Mouse (Mus musculus) c-Kit-positive CD71-negative TER-119-negative erythroid progenitor cells, embryonic 14.5 days (primary cell): Measurements from ENCODE around the gene Best2.

Experiments used
- DNase-seq: peaks from one replicate; pipeline ENCODE4 v3.0.0-alpha.2; 2013; ENCODE audit warnings: low read depth

Gene Best2

DNA sequence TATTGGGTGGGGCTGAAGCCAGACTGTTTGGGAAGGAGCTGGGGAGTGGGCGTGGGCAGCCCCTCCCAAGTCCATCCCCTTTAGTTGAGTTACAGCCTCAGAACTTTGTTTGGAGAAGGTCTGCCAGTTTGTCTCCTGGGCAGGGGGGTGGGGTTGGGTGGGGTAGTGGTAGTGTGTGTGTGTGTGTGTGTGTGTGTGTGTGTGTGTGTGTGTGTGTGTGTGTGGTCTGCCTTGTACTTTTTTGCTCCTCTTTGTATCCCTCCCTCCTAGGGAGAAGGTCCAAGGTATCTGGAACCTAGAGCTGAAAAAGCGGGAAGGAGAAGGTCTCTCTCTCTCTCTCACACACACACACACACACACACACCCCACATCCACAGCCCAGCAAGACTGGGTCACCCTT is at the start of gene Best2:
Gene Best2, minus strand, starts transcription at position 101 of the 400 bp plus-strand sequence.
- no peak for DNase-seq

DNA sequence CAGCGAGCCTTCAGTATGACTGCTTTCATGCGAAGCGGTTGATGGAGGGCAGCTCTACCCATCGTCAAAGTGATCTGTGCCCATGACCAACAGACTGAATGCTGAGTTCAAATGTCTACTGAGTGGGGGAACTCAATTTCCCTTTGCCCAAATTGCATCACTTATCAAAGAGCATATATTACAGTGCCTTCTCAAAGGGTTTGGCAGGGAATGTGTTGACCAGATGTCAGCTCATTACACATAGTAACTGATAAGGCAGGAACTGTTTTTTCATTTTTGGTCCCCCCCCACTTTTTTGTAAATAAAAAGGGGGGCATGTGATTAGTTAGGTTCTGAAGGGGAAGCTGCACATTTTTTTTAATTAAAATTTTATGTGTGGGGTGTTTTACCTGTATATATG is 48.3 kb upstream of the Best2 start:
- DNase-seq: no peak

- peak; percentile 91 for DNase-seq
These were observed 45.7 kb upstream of the Best2 start, which contains the start of gene Fbxw9 for GRCm38 (mm10) chr8:85059879-85060616. Fbxw9 (plus strand) TSS chr8:85060055.

- no peak for DNase-seq
These were observed 43.0 kb upstream of the Best2 start for GRCm38 (mm10) chr8:85057367-85057766.

DNA sequence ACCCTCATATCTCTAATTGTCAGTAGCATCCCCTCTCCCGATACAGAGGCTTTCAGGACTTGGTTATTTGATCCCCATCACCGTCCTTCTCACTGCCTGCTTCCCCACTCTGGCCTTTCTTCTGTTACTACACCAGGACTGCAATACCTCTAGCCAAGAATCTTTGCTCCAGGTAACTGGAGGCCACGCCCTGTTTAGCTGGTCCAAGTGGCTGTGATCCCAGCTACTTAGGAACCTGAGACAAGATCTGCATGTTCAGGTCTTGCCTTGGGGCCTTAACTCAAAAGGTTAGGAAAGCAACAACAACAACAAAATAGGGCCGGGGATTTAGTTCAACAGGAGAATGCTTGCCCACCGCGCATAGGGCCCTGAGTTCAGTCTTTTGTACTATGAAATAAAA is 29.3 kb upstream of the Best2 start:
- no peak for DNase-seq

DNA sequence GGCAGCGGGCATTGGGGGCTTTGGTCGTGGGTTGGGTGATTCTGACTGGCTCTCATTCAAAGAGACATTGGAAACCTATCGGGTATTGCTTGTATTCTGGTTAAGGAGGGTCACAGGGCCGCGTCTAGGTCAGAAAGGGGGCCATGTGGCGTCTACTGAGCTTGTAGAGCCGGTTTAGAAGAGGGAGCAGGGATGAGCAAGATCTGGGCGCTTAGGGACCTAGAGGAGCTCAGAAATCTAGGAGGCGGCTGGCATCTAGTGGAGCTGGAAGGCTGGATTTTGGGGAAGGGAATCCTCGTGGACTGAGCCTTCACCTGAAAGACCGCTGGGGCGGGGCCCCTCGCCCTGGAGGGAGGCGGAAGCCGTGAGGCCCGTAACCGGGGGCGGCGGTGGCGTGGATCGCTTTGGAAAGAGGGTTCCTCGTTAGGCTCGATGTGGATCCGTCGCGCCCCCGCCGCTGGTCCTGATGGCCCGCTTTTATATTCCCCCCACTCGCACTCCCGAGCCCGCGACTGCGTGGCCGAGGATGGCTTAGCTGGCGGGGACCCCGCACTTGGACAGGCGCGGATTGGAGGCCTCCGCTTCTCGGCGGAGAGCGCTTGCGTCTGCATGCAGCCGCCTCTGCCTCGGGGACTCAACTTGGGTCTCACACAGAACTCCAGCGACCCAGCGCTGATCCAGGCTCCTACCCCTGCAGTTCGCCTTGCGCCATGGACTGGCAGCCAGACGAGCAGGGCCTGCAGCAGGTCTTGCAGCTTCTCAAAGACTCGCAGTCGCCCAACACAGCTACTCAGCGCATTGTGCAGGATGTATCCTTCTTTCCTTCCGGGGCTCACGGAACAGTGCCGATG is 23.6 kb upstream of the Best2 start:
- DNase-seq: no peak

- no peak for DNase-seq
These were observed 23.0 kb upstream of the Best2 start for GRCm38 (mm10) chr8:85037366-85037680.

- peak; percentile 87 for DNase-seq
These were observed 22.5 kb upstream of the Best2 start, which contains the start of gene Tnpo2 for GRCm38 (mm10) chr8:85036718-85037365. Tnpo2 (plus strand) TSS chr8:85036915.

- no peak for DNase-seq
These were observed 22.0 kb upstream of the Best2 start for GRCm38 (mm10) chr8:85036381-85036717.

DNA sequence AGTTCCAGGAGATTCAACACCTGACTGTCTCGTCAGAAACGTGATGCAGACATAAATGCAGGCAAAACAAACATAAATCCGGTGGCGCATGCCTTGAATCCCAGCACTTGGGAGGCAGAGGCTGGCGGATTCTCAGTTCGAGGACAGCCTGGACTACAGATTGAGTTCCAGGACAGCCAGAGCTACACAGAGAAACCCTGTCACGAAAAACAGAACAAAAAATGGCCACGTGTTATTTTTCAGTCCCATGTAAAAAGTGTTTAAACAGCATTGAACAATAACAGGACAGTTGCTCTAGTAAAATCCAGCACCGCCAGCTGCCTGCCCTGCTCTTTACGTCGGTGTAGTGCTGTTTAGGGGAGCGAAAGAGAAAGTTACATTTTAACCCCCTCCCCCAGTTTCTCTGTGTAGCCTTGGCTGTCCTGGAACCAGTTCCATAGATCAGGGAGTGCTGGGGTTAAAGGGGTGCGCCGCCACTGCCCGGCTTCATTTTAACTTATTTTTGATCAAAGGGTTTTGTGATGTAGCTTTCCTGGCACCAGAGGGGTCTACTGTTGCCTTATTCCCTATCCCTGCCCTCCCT is 21.5 kb upstream of the Best2 start:
- DNase-seq: no peak

DNA sequence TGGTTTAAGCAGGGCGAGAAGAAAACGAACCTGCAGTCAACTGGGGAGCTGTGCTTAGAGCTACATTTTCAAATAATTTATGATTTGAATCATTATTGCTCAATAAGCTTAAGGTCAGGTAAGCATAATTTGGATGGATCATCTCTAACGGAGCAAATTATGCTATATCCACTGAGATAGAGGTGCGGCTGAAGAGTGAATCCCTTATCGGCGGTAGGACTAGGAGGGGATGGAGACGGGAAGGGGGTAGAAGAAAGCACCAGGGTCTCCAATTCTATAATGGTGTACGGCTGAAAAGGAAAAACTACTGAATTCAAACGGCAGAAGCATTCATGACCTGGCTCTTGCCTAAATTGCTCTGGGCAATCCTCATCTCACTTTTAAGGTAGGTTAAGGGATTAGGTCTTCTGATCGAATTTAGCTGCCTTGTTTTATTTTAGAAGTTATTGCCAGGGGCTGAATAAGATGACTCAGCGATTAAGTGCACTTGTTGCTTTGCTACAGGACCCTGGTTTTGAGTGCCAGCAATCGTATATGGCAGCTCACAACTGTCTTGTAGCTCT is 20.9 kb upstream of the Best2 start:
- no peak for DNase-seq

DNA sequence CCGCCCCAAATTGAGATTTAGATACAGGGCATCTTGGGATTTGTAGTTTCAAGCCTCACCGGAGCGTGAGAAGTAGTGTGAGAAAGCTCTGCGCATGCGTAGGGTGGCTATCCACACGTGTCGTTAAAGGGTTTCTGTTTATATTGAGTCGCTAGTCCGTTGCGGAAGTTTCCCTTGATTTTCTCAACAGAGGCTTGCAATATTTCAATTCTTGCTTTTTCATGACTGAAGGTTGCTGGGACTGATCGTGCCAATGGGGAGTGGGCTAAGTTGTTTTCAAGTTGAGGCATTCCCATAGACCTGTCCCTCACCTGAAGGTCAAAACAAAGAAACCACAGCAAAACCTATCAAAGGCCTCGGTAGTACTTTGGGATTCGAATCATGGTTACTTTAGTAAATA is 20.4 kb upstream of the Best2 start:
- DNase-seq: peak; percentile 85

DNA sequence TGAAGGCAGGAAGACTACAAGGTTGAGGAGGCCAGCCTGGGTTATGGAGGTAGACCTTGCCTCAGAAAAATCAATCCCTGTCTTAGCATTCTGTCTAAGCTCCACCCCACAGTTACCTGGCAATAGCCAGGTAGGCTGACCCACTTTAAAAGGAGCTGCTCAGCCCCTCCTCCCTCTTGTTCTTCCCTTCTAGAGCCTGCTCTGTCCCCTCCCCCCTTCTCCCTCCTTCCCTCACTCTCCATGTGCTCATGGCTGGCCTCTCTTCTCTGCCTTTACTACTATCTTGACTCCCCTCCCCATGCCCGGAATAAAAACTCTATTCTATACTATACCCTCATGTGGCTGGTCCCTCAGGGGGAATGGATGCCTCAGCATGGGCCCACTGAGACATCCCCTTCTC is 19.5 kb upstream of the Best2 start:
- DNase-seq: no peak

DNA sequence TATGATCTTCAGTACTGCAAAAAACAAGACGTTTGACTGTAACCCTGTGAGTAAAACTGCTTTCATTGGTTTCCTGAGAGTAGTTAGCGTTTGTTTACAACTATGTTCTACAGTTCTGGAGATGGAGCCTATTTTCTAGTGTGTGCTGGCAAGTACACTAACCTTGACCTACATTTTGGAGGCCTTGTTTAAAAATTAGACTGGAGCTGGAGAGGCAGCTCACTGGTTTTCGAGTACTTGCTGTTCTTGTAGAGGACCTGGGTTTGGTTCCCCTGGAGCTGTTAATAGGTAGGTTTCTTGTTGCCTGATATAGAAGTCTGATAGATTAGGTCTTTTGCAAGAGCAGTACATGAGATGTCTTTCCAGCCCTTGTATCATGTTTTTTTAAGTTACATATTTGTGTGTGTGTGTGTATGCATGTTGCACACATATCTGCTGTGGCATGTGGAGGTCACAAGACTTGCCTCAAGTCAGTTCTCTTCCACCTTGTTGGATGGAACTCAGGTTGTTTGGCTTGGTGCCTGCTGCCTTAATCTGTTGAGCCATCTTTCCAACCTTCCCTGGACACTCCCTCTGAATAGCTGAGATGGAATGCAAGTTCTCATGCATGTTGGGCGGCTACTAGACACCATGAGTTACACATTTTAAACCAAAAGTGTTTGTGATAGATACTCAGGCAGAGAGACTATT is 18.4 kb upstream of the Best2 start:
- DNase-seq: no peak

DNA sequence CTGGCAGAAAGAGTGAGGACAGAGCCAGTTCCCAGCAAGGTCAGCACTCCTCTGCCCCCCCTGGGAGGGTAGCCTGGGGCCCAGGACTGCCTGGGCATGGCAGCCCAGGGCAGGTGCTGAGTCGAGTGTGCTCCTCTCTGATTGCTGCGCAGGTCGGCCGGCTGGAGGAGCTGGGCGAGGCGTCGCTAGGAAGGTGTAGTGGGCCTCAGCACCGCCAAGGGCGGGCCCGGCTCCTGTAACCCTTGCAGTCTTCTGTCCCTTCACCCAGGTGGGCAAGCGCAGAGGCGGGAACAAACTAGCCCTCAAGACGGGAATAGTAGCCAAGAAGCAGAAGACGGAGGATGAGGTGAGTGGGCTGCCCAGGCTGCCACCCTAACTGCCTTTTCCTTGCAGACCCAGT is 14.9 kb upstream of the Best2 start:
- no peak for DNase-seq

DNA sequence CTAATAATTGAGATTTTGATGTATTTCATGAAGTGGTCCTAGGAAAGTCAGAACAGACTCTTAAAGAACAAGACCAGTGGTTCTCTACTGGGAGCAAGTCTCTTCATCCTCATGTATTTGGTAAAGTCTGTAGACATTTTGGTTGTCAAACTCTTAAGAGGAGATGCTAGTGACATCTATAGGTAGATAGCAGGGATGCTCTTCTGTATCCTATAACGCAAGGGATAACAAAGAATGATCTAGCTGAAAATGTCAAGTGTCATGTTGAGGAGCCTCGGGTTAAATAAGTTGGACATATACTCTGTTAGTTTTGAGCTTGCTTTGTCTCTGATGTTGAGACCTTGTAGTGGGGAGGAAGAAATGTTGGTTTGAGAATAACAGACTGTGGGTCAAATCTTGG is 13.6 kb upstream of the Best2 start:
- DNase-seq: no peak

- no peak for DNase-seq
These were observed 13.2 kb upstream of the Best2 start for GRCm38 (mm10) chr8:85027516-85027855.

- DNase-seq: peak; percentile 98
These were observed 12.6 kb upstream of the Best2 start, which contains the start of gene Trir for GRCm38 (mm10) chr8:85026670-85027515. Trir (plus strand) TSS chr8:85026823.

DNA sequence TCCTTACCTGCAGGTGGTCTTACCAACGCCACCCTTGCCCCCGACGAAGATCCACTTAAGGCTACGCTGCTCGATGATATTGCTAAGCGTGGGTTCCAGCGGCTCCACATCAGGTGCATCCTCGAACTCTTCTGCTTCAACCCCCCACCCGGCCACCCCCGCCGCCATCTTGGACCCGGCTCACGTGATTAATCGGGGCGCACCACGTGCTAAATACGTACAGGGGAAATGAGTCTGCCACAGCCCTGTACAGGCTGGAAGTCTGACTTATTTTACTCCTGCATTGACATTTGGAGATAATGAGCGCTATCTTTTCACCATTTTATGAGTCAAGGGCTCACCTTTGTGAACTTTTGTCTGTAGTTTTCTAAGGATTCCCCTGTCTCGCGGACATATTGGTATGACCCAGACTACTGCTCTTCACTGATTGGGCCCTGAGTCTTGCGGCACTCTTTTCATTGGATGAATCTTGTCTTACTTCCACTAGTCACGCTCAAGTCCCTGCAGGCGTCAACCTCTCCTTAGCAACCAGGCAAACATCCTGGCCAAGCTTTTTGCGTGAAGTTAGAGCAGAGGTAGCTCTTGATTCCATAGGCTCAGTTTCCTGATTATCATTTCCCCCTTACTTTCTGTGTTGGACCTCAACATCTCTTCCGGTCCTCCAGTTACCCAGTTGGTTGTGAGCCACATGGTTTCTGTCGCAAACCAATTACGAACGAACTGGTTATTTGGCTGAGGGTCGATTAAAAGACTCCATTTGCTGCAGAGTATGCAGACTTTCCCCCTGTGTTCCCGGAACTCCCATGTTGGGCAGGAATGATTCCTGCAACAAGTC is 11.0 kb upstream of the Best2 start, which contains the start of gene Asna1:
Gene Asna1, minus strand, starts transcription at position 184 of the 835 bp plus-strand sequence.
- peak; percentile 91 for DNase-seq

DNA sequence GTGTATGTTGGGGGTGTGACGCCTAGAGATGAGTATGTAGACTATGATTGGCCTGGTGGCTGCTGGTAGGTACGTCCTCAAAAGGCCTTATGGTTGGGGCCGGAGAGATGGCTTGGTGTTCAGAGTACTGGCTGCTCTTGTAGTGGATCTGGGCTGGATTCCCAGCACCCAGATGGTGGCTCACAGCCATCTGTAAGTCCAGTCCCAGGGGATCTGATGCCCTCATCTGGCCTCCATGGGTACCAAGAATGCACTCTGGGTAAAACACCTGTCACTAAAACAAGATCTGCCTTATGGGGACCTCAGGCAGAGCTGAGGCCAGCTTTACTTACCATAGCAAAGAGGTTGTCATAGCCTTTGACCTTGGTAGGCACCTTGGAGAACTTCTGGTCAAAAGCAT is 9.5 kb upstream of the Best2 start:
- no peak for DNase-seq
